Mouse (Mus musculus): Measurements from ENCODE around the gene C330007P06Rik. TPM values are rescaled to one million over a fixed set of nuclear protein-coding genes. Genes with fewer than 3 reads are reported as not detected.

Gene C330007P06Rik
- polyA plus RNA-seq, 1 experiment from 2014 or later = 37.7 TPM

GRCm38 (mm10) chrX:36833397-36834084 is 40.4 kb downstream of the C330007P06Rik start:
- peak overlapping the region; percentile 44 for H3K4me2 ChIP-seq (replicated peaks)
- peak overlapping the region; percentile 24; the same call in 1 of the 2 replicates for H3K9ac ChIP-seq
- H3K27me3 ChIP-seq = no peaks in the 10 kb centered on the region
- no peak overlapping the region for H3K27ac ChIP-seq
- H3K4me3 ChIP-seq = 0 out of 2 replicates have a peak overlapping the region, but pooled peaks have one; percentile 15
- ATAC-seq (ENCODE audit: insufficient number of reproducible peaks, insufficient read depth, low FRiP score, low TSS enrichment) = peak; percentile 52; the same call in 1 of the 2 replicates
- no peaks in the 10 kb centered on the region for H3K36me3 ChIP-seq
- WGBS = 26% methylated on average over 19 of the region's 19 CpGs
- H3K9me3 ChIP-seq = no peaks in the 10 kb centered on the region
- H3K4me1 ChIP-seq = no peaks in the 10 kb centered on the region

GRCm38 (mm10) chrX:36831632-36832031 is 42.3 kb downstream of the C330007P06Rik start:
- ATAC-seq (ENCODE audit: insufficient number of reproducible peaks, insufficient read depth, low FRiP score, low TSS enrichment) = no peak
- Histone ChIP-seq H3K9me3 (no peaks in the 10 kb centered on the region), H3K27me3 (no peaks in the 10 kb centered on the region), H3K4me2 (replicated peaks) (no peak overlapping the region), H3K4me3 (no peak overlapping the region), H3K36me3 (no peaks in the 10 kb centered on the region), H3K27ac (no peak overlapping the region), H3K4me1 (no peaks in the 10 kb centered on the region), H3K9ac (no peak overlapping the region)
- 78% methylated on average over 4 of the region's 4 CpGs for WGBS

GRCm38 (mm10) chrX:36830271-36830670 is 43.6 kb downstream of the C330007P06Rik start:
- Histone ChIP-seq H3K27ac (no peak overlapping the region), H3K36me3 (no peaks in the 10 kb centered on the region), H3K4me2 (replicated peaks) (no peak overlapping the region), H3K9ac (no peak overlapping the region), H3K9me3 (no peaks in the 10 kb centered on the region), H3K4me3 (no peak overlapping the region), H3K4me1 (no peaks in the 10 kb centered on the region), H3K27me3 (no peaks in the 10 kb centered on the region)
- ATAC-seq (ENCODE audit: insufficient number of reproducible peaks, insufficient read depth, low FRiP score, low TSS enrichment) = no peak
- WGBS = 43% methylated on average over 5 of the region's 5 CpGs

- no peak for ATAC-seq (ENCODE audit: insufficient number of reproducible peaks, insufficient read depth, low FRiP score, low TSS enrichment)
- H3K9ac ChIP-seq = no peak overlapping the region
- H3K4me2 ChIP-seq (replicated peaks) = no peak overlapping the region
- H3K4me1 ChIP-seq = no peaks in the 10 kb centered on the region
- no peak overlapping the region for H3K27ac ChIP-seq
- H3K9me3 ChIP-seq = no peaks in the 10 kb centered on the region
- H3K27me3 ChIP-seq = no peaks in the 10 kb centered on the region
- 91% methylated on average over 2 of the region's 5 CpGs for WGBS
- no peaks in the 10 kb centered on the region for H3K36me3 ChIP-seq
- H3K4me3 ChIP-seq = no peak overlapping the region
Measured at GRCm38 (mm10) chrX:36826873-36827272, 47.0 kb downstream of the C330007P06Rik start.

GRCm38 (mm10) chrX:36825032-36825431 is 48.9 kb downstream of the C330007P06Rik start:
- 62% methylated on average over 2 of the region's 2 CpGs for WGBS
- H3K9me3 ChIP-seq = no peaks in the 10 kb centered on the region
- H3K36me3 ChIP-seq = no peaks in the 10 kb centered on the region
- H3K4me2 ChIP-seq (replicated peaks) = no peak overlapping the region
- ATAC-seq (ENCODE audit: insufficient number of reproducible peaks, insufficient read depth, low FRiP score, low TSS enrichment) = no peak
- no peak overlapping the region for H3K27ac ChIP-seq
- no peaks in the 10 kb centered on the region for H3K27me3 ChIP-seq
- H3K4me1 ChIP-seq = no peaks in the 10 kb centered on the region
- H3K9ac ChIP-seq = no peak overlapping the region
- H3K4me3 ChIP-seq = no peak overlapping the region

- Histone ChIP-seq H3K27ac (no peak overlapping the region), H3K4me2 (replicated peaks) (no peak overlapping the region), H3K4me3 (no peak overlapping the region), H3K36me3 (no peaks in the 10 kb centered on the region), H3K9ac (no peak overlapping the region), H3K9me3 (no peaks in the 10 kb centered on the region), H3K27me3 (no peaks in the 10 kb centered on the region), H3K4me1 (no peaks in the 10 kb centered on the region)
- WGBS = 76% methylated on average over 10 of the region's 10 CpGs
- no peak for ATAC-seq (ENCODE audit: insufficient number of reproducible peaks, insufficient read depth, low FRiP score, low TSS enrichment)
Measured at GRCm38 (mm10) chrX:36823932-36824711, 49.8 kb downstream of the C330007P06Rik start.

GRCm38 (mm10) chrX:36820201-36820600 is 53.7 kb downstream of the C330007P06Rik start:
- H3K36me3 ChIP-seq = no peaks in the 10 kb centered on the region
- H3K27me3 ChIP-seq = no peaks in the 10 kb centered on the region
- no peak overlapping the region for H3K27ac ChIP-seq
- H3K4me3 ChIP-seq = no peak overlapping the region
- no peak for ATAC-seq (ENCODE audit: insufficient number of reproducible peaks, insufficient read depth, low FRiP score, low TSS enrichment)
- no peaks in the 10 kb centered on the region for H3K9me3 ChIP-seq
- H3K4me2 ChIP-seq (replicated peaks) = no peak overlapping the region
- H3K9ac ChIP-seq = no peak overlapping the region
- WGBS = 21% methylated on average over 4 of the region's 4 CpGs
- no peaks in the 10 kb centered on the region; the same call in 1 of the 2 replicates for H3K4me1 ChIP-seq

GRCm38 (mm10) chrX:36819575-36819974 is 54.3 kb downstream of the C330007P06Rik start:
- no peaks in the 10 kb centered on the region; the same call in 1 of the 2 replicates for H3K4me1 ChIP-seq
- WGBS = 42% methylated on average over 3 of the region's 4 CpGs
- H3K4me3 ChIP-seq = no peak overlapping the region
- ATAC-seq (ENCODE audit: insufficient number of reproducible peaks, insufficient read depth, low FRiP score, low TSS enrichment) = no peak
- no peaks in the 10 kb centered on the region for H3K27me3 ChIP-seq
- no peak overlapping the region for H3K27ac ChIP-seq
- no peak overlapping the region for H3K9ac ChIP-seq
- no peak overlapping the region for H3K4me2 ChIP-seq (replicated peaks)
- no peaks in the 10 kb centered on the region for H3K9me3 ChIP-seq
- H3K36me3 ChIP-seq = no peaks in the 10 kb centered on the region

GRCm38 (mm10) chrX:36816953-36817441 is 56.9 kb downstream of the C330007P06Rik start:
- peak overlapping the region; percentile 43 for H3K4me2 ChIP-seq (replicated peaks)
- peak; percentile 87 for ATAC-seq (ENCODE audit: insufficient number of reproducible peaks, insufficient read depth, low FRiP score, low TSS enrichment)
- no peak overlapping the region for H3K9ac ChIP-seq
- 0 out of 2 replicates have a peak overlapping the region, but pooled peaks have one; percentile 9 for H3K4me3 ChIP-seq
- H3K27ac ChIP-seq = peak overlapping the region; percentile 81
- H3K27me3 ChIP-seq = no peaks in the 10 kb centered on the region
- WGBS = 9% methylated on average over 10 of the region's 10 CpGs
- H3K4me1 ChIP-seq = no peaks in the 10 kb centered on the region; the same call in 1 of the 2 replicates
- no peaks in the 10 kb centered on the region for H3K9me3 ChIP-seq
- H3K36me3 ChIP-seq = no peaks in the 10 kb centered on the region

GRCm38 (mm10) chrX:36816368-36816899 is 57.5 kb downstream of the C330007P06Rik start:
- H3K36me3 ChIP-seq = no peaks in the 10 kb centered on the region
- WGBS = 38% methylated on average over 8 of the region's 8 CpGs
- H3K27me3 ChIP-seq = no peaks in the 10 kb centered on the region
- ATAC-seq (ENCODE audit: insufficient number of reproducible peaks, insufficient read depth, low FRiP score, low TSS enrichment) = no peak
- H3K4me3 ChIP-seq = no peak overlapping the region
- H3K9me3 ChIP-seq = no peaks in the 10 kb centered on the region
- H3K4me2 ChIP-seq (replicated peaks) = peak overlapping the region; percentile 43
- no peaks in the 10 kb centered on the region; the same call in 1 of the 2 replicates for H3K4me1 ChIP-seq
- H3K9ac ChIP-seq = no peak overlapping the region
- H3K27ac ChIP-seq = peak overlapping the region; percentile 81

GRCm38 (mm10) chrX:36815439-36815838 is 58.5 kb downstream of the C330007P06Rik start:
- H3K9me3 ChIP-seq = no peaks in the 10 kb centered on the region
- ATAC-seq (ENCODE audit: insufficient number of reproducible peaks, insufficient read depth, low FRiP score, low TSS enrichment) = no peak
- no peak overlapping the region for H3K9ac ChIP-seq
- no peaks in the 10 kb centered on the region; the same call in 1 of the 2 replicates for H3K4me1 ChIP-seq
- 85% methylated on average over 4 of the region's 4 CpGs for WGBS
- H3K27me3 ChIP-seq = no peaks in the 10 kb centered on the region
- no peak overlapping the region for H3K4me2 ChIP-seq (replicated peaks)
- H3K36me3 ChIP-seq = no peaks in the 10 kb centered on the region
- H3K27ac ChIP-seq = no peak overlapping the region
- no peak overlapping the region for H3K4me3 ChIP-seq

Data from embryonic facial prominence, embryonic 12.5 days (tissue).